Mouse (Mus musculus) liver, embryonic 16.5 days (tissue): ENCODE measurements at regions not wholly inside any gene's neighbourhood (a gene's known extent, or its start where the extent isn't known, plus 50 kb on each side); places are given as distances from the start of the nearest gene placed in this dataset.

ENCODE experiments used
- ATAC-seq: fragments of 200-750 bp; cut with Nextera tagmentation; 2 replicates; pipeline ENCODE4 v1.8.0; 2017; ENCODE audit warnings: low read depth, mild to moderate bottlenecking, moderate number of reproducible peaks, moderate library complexity
- H3K27ac ChIP-seq: fragments of 300-500 bp; sonication (generic); 2 replicates; pipeline ENCODE4 v1.5.1; 2014; ENCODE audit warnings: mild to moderate bottlenecking, low read length
- H3K27me3 ChIP-seq: fragments of 300-500 bp; sonication (generic); 2 replicates; pipeline ENCODE4 v1.6.1; 2014; ENCODE audit warnings: low read depth, low read length, mixed read lengths; ENCODE audit not compliant: control insufficient read depth, insufficient read depth
- H3K36me3 ChIP-seq: fragments of 300-500 bp; sonication (generic); 2 replicates; pipeline ENCODE4 v1.6.1; 2014; ENCODE audit warnings: mild to moderate bottlenecking; ENCODE audit not compliant: control insufficient read depth, insufficient read depth
- H3K4me1 ChIP-seq: fragments of 300-500 bp; sonication (generic); 2 replicates; pipeline ENCODE4 v1.6.1; 2014; ENCODE audit warnings: low read depth, low read length, mixed read lengths; ENCODE audit not compliant: control insufficient read depth
- H3K4me2 ChIP-seq: fragments of 300-500 bp; sonication (generic); 2 replicates; pipeline ENCODE4 v1.6.1; 2014; ENCODE audit warnings: low read depth, low read length, mixed read lengths
- H3K4me3 ChIP-seq: fragments of 300-500 bp; sonication (generic); 2 replicates; pipeline ENCODE4 v1.5.1; 2014; ENCODE audit warnings: low read depth, mild to moderate bottlenecking, low read length
- H3K9ac ChIP-seq: fragments of 300-500 bp; sonication (generic); 2 replicates; pipeline ENCODE4 v1.6.1; 2014; ENCODE audit warnings: low read depth, low read length
- H3K9me3 ChIP-seq: fragments of 300-500 bp; sonication (generic); replicated peaks from 2 replicates; pipeline ENCODE4 v1.6.1; 2016; ENCODE audit warnings: low read length; ENCODE audit not compliant: control insufficient read depth
- WGBS: fragments of 180-500 bp; shearing (Covaris S2); extraction: QIAGEN DNeasy Blood & Tissue Kit; methylation state at CpG from one replicate; pipeline ENCODE4 v1.1.7; 2014; ENCODE audit not compliant: insufficient replicate concordance; 5-methylcytosine and 5-hydroxymethylcytosine counted together

DNA sequence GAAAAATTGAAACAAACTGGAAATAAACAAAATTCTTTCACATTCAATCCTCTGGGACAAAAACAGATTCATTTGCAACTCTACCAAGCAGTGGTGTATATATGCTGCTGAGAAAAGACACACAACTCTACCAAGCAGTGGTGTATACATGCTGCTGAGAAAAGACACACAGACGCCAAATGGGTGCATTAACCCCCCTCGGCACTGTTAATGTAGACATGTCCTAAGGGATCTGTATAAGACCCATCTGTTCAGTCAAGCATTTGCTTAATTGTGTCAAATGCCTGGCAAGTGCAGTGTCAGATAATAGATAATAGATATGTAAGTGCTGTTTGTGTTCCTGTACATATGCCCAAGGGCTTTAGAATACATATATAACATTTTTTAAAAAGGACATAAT lies 1035.2 kb upstream of the B3galt2 start:
- Histone ChIP-seq H3K27me3 (no peaks in the 10 kb centered on the region), H3K9ac (no peak overlapping the region), H3K4me2 (no peak overlapping the region), H3K9me3 (no peaks in the 10 kb centered on the region), H3K4me3 (no peak overlapping the region), H3K4me1 (no peaks in the 10 kb centered on the region), H3K36me3 (no peaks in the 10 kb centered on the region), H3K27ac (no peak overlapping the region)
- WGBS = 74% methylated on average over 2 of the region's 2 CpGs
- no peak for ATAC-seq

DNA sequence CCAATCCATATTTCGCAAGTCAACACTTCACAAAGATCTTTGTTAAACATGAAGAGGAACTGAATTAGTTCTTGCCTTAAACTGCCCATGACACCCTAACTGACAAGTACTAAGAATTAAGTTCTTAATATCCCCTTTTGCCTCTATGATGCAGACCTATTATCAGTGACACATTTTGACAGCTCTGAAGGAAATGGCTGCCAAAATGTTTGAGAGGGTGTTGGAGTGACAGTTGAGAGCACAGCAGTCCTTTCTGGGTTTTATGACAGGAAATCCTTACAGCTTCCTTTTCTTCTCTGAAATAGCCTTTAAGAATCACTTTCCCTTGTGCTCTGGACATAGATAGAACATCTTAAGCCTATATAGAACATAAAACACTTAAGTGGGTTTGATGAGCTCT lies 1034.4 kb upstream of the B3galt2 start:
- no peaks in the 10 kb centered on the region for H3K9me3 ChIP-seq
- WGBS = 62% methylated on average over 1 of the region's 1 CpGs
- H3K4me2 ChIP-seq = no peak overlapping the region
- no peak for ATAC-seq
- H3K4me1 ChIP-seq = no peaks in the 10 kb centered on the region
- no peak overlapping the region for H3K27ac ChIP-seq
- no peak overlapping the region for H3K4me3 ChIP-seq
- H3K36me3 ChIP-seq = no peaks in the 10 kb centered on the region
- no peak overlapping the region for H3K9ac ChIP-seq
- no peaks in the 10 kb centered on the region for H3K27me3 ChIP-seq

DNA sequence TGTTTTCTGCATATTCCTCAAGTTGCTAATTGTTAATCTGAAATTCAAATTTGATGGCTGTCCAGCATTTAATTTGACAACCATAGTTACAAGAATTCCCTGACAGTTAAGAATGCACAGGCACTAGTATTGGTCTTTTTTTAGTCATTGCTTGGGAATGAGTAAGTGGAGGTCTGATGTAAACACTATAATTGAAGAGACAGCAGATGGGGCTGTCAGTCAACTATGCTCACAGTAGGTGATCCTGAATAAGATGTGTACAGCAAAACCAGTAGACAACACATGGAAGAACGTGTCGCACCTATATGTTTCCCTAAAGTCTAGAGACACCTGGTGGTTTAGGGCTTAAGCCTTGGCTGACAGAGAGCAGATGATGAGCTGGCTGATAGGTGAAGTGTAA lies 1019.0 kb upstream of the B3galt2 start:
- Histone ChIP-seq H3K27me3 (no peaks in the 10 kb centered on the region), H3K4me2 (no peak overlapping the region), H3K4me3 (no peak overlapping the region), H3K4me1 (no peaks in the 10 kb centered on the region), H3K36me3 (no peaks in the 10 kb centered on the region), H3K9ac (no peak overlapping the region), H3K27ac (no peak overlapping the region), H3K9me3 (no peaks in the 10 kb centered on the region)
- ATAC-seq = no peak
- 74% methylated on average over 2 of the region's 2 CpGs for WGBS

DNA sequence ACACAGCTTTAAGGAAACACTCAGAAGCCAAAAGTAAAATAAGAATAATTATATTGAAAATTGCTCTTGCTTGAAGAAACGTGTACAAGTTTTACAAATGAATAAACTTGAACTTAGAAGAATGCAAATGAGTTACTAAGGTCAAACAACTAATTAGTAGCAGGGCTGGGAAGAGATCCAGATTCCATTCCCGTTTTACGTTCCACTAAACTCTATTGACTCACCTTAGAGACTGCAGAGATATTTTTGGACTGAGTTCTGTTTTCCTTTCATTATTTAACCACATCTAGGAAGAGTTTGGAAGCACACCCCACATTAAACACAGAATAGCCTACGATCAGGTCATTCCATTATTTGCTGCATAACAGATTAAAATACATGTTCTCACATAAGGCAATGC lies 1016.2 kb upstream of the B3galt2 start:
- 41% methylated on average over 4 of the region's 4 CpGs for WGBS
- Histone ChIP-seq H3K27ac (no peak overlapping the region), H3K27me3 (no peaks in the 10 kb centered on the region), H3K4me1 (no peaks in the 10 kb centered on the region), H3K9me3 (no peaks in the 10 kb centered on the region), H3K36me3 (no peaks in the 10 kb centered on the region), H3K4me3 (no peak overlapping the region), H3K4me2 (no peak overlapping the region), H3K9ac (no peak overlapping the region)
- no peak for ATAC-seq

DNA sequence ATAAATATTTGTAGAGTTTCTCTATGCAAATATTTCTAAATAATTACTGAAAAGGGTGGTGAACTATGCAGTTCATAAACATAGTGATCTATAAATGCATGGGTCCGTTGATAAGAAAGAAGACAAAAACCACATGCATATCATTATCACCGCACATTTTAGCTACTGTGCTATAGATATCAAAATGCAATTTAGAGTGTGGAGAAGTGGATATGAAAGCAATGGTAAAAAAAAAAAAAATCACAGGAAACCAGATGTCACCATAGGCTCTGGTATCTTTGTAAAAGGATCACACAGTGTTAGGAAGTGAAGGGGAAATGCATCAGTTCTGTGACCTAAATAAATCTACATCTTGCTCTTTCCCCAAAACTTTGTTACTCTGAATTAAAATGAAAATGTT lies 985.2 kb upstream of the B3galt2 start:
- H3K4me3 ChIP-seq = no peak overlapping the region
- no peak overlapping the region for H3K9ac ChIP-seq
- H3K4me2 ChIP-seq = no peak overlapping the region
- no peak overlapping the region for H3K27ac ChIP-seq
- H3K4me1 ChIP-seq = no peaks in the 10 kb centered on the region
- H3K36me3 ChIP-seq = no peaks in the 10 kb centered on the region
- H3K9me3 ChIP-seq = no peaks in the 10 kb centered on the region
- peak; percentile 54; the same call in 1 of the 2 replicates for ATAC-seq
- WGBS = 26% methylated on average over 2 of the region's 2 CpGs
- no peaks in the 10 kb centered on the region for H3K27me3 ChIP-seq

DNA sequence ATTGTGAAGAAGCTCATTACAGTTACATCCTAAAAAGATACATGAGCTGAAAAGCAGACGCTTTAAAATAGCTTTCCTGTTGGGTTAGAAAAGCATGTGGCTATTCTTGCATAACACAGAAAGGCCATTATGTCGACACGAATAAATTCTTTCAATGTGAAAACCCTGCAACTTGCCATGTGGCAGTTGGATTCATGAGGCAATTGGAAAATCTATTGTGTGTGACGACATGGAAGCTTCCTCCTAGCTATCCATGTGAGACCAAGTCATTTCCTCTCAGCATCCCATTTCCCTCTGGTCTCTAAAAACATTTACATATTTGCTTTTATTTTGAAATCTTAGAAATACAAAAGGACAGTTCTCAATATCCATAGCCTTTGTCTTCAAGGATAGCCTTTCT lies 975.2 kb upstream of the B3galt2 start:
- no peak overlapping the region for H3K4me2 ChIP-seq
- no peak overlapping the region for H3K9ac ChIP-seq
- no peak overlapping the region for H3K4me3 ChIP-seq
- H3K27me3 ChIP-seq = no peaks in the 10 kb centered on the region
- whole genome bisulfite sequencing = 63% methylated on average over 4 of the region's 4 CpGs
- H3K27ac ChIP-seq = no peak overlapping the region
- ATAC-seq = no peak
- H3K4me1 ChIP-seq = no peaks in the 10 kb centered on the region
- no peaks in the 10 kb centered on the region for H3K9me3 ChIP-seq
- H3K36me3 ChIP-seq = no peaks in the 10 kb centered on the region

DNA sequence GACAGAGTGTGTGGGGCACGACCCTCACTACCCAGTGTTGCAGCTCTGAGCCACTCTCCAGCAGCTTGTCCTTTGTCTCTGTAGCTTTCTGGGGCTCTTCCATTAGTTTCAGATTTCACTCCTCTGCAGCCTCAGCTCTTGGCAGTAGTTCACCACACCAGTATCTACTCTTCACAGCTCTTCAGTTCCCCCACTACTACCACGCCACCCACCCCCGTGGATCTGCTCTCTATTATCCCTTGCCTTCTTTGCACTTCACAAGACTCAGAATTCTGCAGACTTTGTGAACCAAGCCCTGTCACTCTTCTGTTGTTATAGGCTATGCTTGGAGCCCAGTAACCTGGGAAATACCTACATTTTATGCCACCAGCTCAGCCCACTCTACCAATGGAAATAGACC lies 960.5 kb upstream of the B3galt2 start:
- 49% methylated on average over 3 of the region's 3 CpGs for WGBS
- H3K27me3 ChIP-seq = no peaks in the 10 kb centered on the region
- no peaks in the 10 kb centered on the region for H3K9me3 ChIP-seq
- no peak overlapping the region for H3K27ac ChIP-seq
- H3K4me1 ChIP-seq = no peaks in the 10 kb centered on the region
- no peaks in the 10 kb centered on the region for H3K36me3 ChIP-seq
- no peak for ATAC-seq
- H3K4me3 ChIP-seq = no peak overlapping the region
- no peak overlapping the region for H3K9ac ChIP-seq
- H3K4me2 ChIP-seq = no peak overlapping the region

DNA sequence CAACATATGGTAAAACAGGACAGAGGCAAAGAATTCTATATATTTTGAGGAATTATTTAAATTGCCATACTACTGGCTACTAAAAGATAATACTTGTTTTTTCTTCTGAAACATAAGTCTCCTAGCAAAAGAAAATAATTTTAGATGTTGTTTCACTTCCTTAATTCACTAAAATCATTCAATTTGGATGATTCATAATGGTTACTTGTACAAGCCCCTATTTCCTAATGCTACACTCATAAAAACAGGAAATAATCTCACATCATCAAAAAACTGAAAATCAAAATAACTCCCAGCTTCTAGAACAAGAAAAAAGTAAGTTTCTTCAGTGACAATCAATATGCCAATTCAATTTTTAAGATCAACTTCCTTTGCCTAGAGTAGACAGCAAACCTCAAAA lies 951.6 kb upstream of the B3galt2 start:
- Histone ChIP-seq H3K27ac (no peak overlapping the region), H3K9ac (no peak overlapping the region), H3K4me3 (no peak overlapping the region), H3K27me3 (no peaks in the 10 kb centered on the region), H3K36me3 (no peaks in the 10 kb centered on the region), H3K9me3 (no peaks in the 10 kb centered on the region), H3K4me1 (no peaks in the 10 kb centered on the region), H3K4me2 (no peak overlapping the region)
- ATAC-seq = no peak

DNA sequence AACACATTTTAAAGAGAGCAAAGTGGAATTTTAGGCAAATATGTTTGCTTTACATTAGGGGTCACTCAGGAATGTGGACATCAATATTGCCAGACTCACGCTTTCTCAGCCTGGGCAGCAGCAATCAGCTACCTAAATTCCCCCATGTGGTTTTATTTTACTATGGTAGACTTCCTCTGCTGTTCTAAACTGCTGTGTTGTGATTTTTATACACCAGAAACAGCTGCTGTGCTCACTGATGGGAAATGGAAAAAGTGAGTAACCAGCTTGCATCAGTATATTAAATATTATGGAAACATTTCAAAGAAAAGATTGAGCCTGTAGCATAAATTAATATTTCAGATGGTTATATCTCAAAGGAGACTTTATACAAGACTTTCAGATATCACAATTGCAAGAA lies 945.3 kb upstream of the B3galt2 start:
- WGBS = 51% methylated on average over 1 of the region's 1 CpGs
- Histone ChIP-seq H3K4me1 (no peaks in the 10 kb centered on the region), H3K9ac (no peak overlapping the region)

DNA sequence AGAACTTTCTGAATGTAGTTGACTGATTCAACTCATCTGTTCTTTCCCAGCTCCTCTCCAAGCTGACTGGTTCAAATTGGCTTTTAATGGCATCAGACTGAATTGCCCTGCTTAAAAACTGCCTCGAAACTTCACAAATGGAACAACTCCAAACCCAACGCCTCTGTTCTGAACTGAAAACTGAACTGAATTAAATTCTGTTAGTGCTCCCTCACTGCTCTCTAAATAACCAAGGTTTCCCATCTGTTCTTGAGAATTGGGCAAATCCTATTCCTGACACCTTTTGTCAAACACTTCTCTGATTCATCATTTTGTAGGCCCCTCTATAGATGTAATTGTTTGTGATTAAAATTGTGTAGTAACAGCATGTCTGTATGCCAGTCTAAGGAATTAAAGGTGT lies 932.2 kb upstream of the B3galt2 start:
- H3K9me3 ChIP-seq = no peaks in the 10 kb centered on the region
- H3K4me2 ChIP-seq = no peak overlapping the region
- no peak overlapping the region for H3K9ac ChIP-seq
- H3K27me3 ChIP-seq = no peaks in the 10 kb centered on the region
- H3K4me3 ChIP-seq = no peak overlapping the region
- H3K4me1 ChIP-seq = no peaks in the 10 kb centered on the region
- ATAC-seq = no peak
- no peak overlapping the region for H3K27ac ChIP-seq
- 40% methylated on average over 2 of the region's 2 CpGs for WGBS
- no peaks in the 10 kb centered on the region for H3K36me3 ChIP-seq

More for the DNA sequence above, 945.3 kb upstream of the B3galt2 start:
- no peaks in the 10 kb centered on the region for H3K9me3 ChIP-seq
- H3K27ac ChIP-seq = no peak overlapping the region
- ATAC-seq = no peak
- H3K36me3 ChIP-seq = no peaks in the 10 kb centered on the region
- no peaks in the 10 kb centered on the region for H3K27me3 ChIP-seq
- H3K4me2 ChIP-seq = no peak overlapping the region
- H3K4me3 ChIP-seq = no peak overlapping the region
